Mouse (Mus musculus) liver, embryonic 11.5 days (tissue): ENCODE measurements at regions not wholly inside any gene's neighbourhood (a gene's known extent, or its start where the extent isn't known, plus 50 kb on each side); places are given as distances from the start of the nearest gene placed in this dataset.

Experiments
- ATAC-seq: fragments of 200-750 bp; cut with Nextera tagmentation; replicated peaks from 2 replicates; pipeline ENCODE4 v1.8.0; 2017; ENCODE audit warnings: moderate number of reproducible peaks, mild to moderate bottlenecking, moderate TSS enrichment, moderate library complexity; ENCODE audit not compliant: low FRiP score
- DNase-seq: peaks from one replicate; pipeline ENCODE4 v3.0.0-alpha.2; 2017; ENCODE audit warnings: low spot score
- H3K27ac ChIP-seq: fragments of 300-500 bp; sonication (generic); 2 replicates; pipeline ENCODE4 v1.5.1; 2014; ENCODE audit warnings: mild to moderate bottlenecking, low read depth, low read length, control low read depth
- H3K27me3 ChIP-seq: fragments of 300-500 bp; sonication (generic); replicated peaks from 2 replicates; pipeline ENCODE4 v1.6.1; 2014; ENCODE audit warnings: low read length, mixed read lengths; ENCODE audit not compliant: control insufficient read depth, insufficient read depth
- H3K36me3 ChIP-seq: fragments of 300-500 bp; sonication (generic); 2 replicates; pipeline ENCODE4 v1.6.1; 2014; ENCODE audit warnings: mild to moderate bottlenecking, low read length, moderate library complexity, mixed read lengths; ENCODE audit not compliant: control insufficient read depth, insufficient read depth
- H3K4me1 ChIP-seq: fragments of 300-500 bp; sonication (generic); replicated peaks from 2 replicates; pipeline ENCODE4 v1.6.1; 2014; ENCODE audit warnings: low read length, mixed read lengths; ENCODE audit not compliant: control insufficient read depth, insufficient read depth
- H3K4me2 ChIP-seq: fragments of 300-500 bp; sonication (generic); 2 replicates; pipeline ENCODE4 v1.6.1; 2014; ENCODE audit warnings: mild to moderate bottlenecking, control low read depth, moderate library complexity
- H3K4me3 ChIP-seq: fragments of 300-500 bp; sonication (generic); 2 replicates; pipeline ENCODE4 v1.5.1; 2014; ENCODE audit warnings: low read depth, low read length, control low read depth
- H3K9ac ChIP-seq: fragments of 300-500 bp; sonication (generic); 2 replicates; pipeline ENCODE4 v1.6.1; 2014; ENCODE audit warnings: low read depth, low read length, control low read depth
- H3K9me3 ChIP-seq: fragments of 300-500 bp; sonication (generic); 2 replicates; pipeline ENCODE4 v1.6.1; 2016; ENCODE audit warnings: low read length, inconsistent platforms, mixed read lengths; ENCODE audit not compliant: control insufficient read depth
- WGBS: fragments of 180-500 bp; shearing (Covaris S2); extraction: QIAGEN DNeasy Blood & Tissue Kit; methylation state at CpG from one replicate; pipeline ENCODE4 v1.1.7; 2014; 5-methylcytosine and 5-hydroxymethylcytosine counted together

DNA sequence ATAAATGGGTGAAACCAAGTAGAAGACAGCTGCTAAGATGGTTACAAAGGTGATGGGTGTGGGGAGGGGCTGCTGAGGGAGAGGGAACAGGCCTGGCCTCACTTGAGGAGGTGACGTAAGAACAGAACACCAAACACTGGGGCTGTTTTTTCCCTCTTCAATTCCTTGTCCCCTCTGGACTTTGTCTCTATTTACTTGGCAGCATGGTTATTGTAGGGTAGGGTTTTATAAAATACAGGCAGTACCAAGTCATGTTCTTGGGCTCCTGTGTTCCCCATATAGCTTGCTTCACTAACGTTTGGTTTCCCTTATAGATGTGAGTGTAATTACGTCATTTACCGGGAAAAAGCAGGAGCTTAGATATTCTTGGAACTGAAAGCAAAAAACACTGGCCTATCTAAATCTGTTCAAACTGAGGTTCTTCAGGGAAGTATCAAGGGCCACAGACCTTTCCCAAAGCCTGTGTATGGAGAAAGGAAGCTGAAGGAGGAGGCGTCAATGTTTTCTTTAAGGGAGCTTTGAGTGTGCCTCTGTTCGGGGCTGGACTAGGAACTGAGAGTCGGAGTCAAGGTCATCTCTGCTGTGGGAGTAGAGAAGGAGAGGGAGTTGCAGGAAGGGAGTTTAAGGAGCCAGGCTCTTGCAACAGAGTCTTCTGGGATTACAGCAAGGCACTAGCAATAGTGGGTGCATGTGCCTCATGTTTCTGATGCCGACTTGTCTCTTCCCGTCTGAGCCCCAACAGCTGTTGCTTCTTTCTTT lies 85.1 kb upstream of the Atp1b1 start:
- H3K9me3 ChIP-seq, result no peaks in the 10 kb centered on the region
- no peaks in the 10 kb centered on the region for H3K4me1 ChIP-seq
- H3K27ac ChIP-seq, result no peak overlapping the region
- no peak for ATAC-seq
- no peak overlapping the region for H3K9ac ChIP-seq
- no peaks in the 10 kb centered on the region for H3K27me3 ChIP-seq
- H3K4me3 ChIP-seq, result no peak overlapping the region
- no peaks in the 10 kb centered on the region for H3K36me3 ChIP-seq
- 71% methylated on average over 9 of the region's 9 CpGs for WGBS
- H3K4me2 ChIP-seq, result no peak overlapping the region
- DNase-seq, result no peak

DNA sequence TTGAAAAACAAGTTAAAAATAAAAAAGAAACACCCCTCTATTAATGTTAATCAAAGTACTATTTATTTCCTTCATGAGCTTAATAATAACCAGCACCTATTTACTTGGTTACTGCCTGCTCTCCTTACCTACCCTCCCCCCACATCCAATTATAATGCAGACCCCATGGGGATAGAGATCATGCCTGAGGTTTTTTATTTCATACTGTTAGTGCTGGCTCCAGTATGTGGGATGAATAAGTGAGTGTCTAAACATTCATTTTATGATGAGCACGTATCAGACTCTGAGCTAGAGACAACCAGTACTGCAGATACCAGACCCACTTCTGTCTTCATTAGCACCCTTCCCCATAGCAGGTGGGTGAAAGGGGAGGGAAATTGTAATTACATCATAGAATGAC lies 83.6 kb upstream of the Atp1b1 start:
- Histone ChIP-seq H3K4me2 (no peak overlapping the region), H3K9ac (no peak overlapping the region), H3K9me3 (no peaks in the 10 kb centered on the region), H3K27ac (no peak overlapping the region), H3K4me3 (no peak overlapping the region), H3K36me3 (no peaks in the 10 kb centered on the region), H3K27me3 (no peaks in the 10 kb centered on the region), H3K4me1 (no peaks in the 10 kb centered on the region)
- 68% methylated on average over 1 of the region's 1 CpGs for WGBS
- no peak for ATAC-seq
- no peak for DNase-seq

DNA sequence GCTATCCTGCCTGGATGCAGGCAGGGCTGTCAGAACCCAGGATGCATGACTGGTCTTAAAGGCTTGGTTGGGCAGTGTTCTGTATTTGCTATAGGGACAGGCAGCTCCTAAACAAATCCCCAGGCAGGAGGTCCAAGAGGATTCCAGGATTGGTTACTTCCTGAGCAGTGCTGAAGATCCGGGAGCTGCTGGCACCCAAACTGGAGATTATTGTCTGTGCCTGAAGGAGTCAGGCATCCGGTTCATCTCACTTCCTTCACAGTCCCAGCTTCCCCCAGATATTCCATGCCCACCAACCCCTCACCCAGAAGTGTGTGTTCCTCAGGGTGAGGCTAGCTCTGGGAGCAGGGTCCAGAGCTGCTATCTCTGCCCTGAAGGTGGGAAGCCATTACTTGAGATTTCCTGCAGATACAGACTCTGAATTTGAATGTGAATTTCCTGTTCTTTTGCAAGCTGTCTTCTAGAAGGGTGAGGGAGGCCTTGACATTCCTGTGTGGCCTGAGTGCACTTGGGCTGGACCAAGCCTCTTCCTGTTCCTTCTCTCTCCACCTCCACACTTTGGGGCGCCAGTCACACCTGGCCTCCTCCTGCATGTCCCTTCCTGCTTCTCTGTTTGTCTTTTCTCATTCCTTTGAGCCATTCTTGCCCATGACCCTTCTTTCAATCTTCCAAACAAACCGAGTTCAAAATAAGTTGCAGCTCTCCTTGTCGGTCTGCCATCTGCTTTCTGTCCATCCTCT lies 80.3 kb upstream of the Atp1b1 start:
- H3K4me2 ChIP-seq, result no peak overlapping the region
- no peaks in the 10 kb centered on the region for H3K9me3 ChIP-seq
- no peaks in the 10 kb centered on the region for H3K36me3 ChIP-seq
- no peak overlapping the region for H3K27ac ChIP-seq
- no peaks in the 10 kb centered on the region for H3K4me1 ChIP-seq
- WGBS, result 63% methylated on average over 5 of the region's 5 CpGs
- DNase-seq (no peak), ATAC-seq (no peak)
- no peaks in the 10 kb centered on the region for H3K27me3 ChIP-seq
- no peak overlapping the region for H3K4me3 ChIP-seq
- no peak overlapping the region for H3K9ac ChIP-seq

DNA sequence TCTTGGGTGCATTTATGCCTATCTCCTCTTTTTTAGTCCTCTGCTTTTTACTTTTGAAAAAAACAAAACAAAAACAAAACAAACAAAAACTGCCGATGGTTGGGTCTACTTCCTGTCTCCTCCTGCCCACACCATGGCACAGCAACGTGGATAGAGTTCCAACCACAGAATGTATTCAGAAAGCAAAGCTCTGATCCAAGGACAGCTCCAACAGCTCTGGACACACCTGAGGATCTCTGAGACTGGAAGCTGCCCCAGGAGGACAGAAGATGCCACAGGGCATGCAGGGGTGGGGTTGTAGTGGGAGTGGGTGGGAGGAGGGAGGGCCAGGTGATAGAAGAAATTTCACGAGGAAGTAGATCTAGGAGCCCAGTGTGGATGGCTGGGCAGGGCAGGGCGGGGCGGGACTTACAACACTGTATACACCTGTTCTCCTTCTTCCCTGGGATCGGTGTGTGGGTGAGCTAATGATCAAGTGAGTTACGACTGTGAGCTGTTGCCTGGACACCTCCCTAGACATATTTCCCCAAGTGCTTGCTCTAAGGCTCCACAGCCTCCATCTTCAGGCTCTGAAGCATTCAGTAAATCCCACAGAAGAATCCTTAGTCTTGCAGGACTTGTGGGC lies 79.3 kb upstream of the Atp1b1 start:
- Histone ChIP-seq H3K27ac (no peak overlapping the region), H3K4me1 (no peaks in the 10 kb centered on the region), H3K9me3 (no peaks in the 10 kb centered on the region), H3K27me3 (no peaks in the 10 kb centered on the region), H3K4me3 (no peak overlapping the region), H3K9ac (no peak overlapping the region), H3K4me2 (no peak overlapping the region), H3K36me3 (no peaks in the 10 kb centered on the region)
- ATAC-seq (no peak), DNase-seq (no peak)
- WGBS, result 73% methylated on average over 7 of the region's 7 CpGs

DNA sequence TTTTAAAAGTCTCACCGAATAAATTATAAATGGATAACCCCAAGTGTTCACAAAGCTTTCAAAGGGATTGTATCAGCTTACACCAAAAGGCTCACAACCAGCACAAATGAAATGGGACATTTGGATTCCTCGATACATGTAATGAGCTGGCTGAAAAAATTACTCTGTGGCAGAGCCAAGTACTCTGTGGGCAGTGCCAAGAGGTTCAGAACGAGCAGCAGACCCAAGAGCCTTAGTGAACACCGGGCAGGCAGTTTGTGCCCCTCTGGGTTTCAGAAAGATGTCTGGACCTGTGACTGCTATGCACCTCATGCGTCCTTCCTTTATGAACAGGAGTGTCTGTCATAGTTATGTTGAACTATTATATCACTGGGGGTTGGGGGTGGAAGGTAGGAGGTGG lies 74.0 kb upstream of the Atp1b1 start:
- WGBS, result 82% methylated on average over 5 of the region's 5 CpGs
- Histone ChIP-seq H3K9me3 (no peaks in the 10 kb centered on the region), H3K4me1 (no peaks in the 10 kb centered on the region), H3K4me2 (no peak overlapping the region), H3K27me3 (no peaks in the 10 kb centered on the region), H3K9ac (no peak overlapping the region), H3K4me3 (no peak overlapping the region), H3K36me3 (no peaks in the 10 kb centered on the region), H3K27ac (no peak overlapping the region)
- ATAC-seq (no peak), DNase-seq (no peak)

DNA sequence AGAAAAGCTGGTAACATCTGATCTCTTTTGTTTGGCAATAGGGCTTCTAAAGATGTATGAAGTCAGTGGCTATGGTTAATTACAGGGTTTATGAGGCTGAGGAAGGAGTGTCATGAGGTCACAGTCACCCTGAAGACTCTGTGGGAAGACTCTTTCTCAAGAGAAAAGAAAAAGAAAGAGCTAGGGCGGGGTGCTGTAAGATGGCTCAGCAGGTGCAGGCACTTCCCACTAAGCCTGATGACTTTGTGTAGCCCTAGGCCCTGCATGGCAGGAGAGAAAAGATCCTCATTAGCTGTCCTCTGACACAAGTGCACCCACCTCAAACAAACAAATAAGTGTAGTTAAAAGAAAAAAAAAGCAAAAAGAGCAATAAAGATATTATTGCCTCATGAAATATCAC lies 73.6 kb upstream of the Atp1b1 start:
- no peaks in the 10 kb centered on the region for H3K27me3 ChIP-seq
- ATAC-seq (no peak), DNase-seq (no peak)
- H3K9ac ChIP-seq, result no peak overlapping the region
- H3K4me1 ChIP-seq, result no peaks in the 10 kb centered on the region
- no peak overlapping the region for H3K27ac ChIP-seq
- no peak overlapping the region for H3K4me3 ChIP-seq
- 91% methylated on average over 1 of the region's 1 CpGs for WGBS
- no peak overlapping the region for H3K4me2 ChIP-seq
- H3K9me3 ChIP-seq, result no peaks in the 10 kb centered on the region
- no peaks in the 10 kb centered on the region for H3K36me3 ChIP-seq

DNA sequence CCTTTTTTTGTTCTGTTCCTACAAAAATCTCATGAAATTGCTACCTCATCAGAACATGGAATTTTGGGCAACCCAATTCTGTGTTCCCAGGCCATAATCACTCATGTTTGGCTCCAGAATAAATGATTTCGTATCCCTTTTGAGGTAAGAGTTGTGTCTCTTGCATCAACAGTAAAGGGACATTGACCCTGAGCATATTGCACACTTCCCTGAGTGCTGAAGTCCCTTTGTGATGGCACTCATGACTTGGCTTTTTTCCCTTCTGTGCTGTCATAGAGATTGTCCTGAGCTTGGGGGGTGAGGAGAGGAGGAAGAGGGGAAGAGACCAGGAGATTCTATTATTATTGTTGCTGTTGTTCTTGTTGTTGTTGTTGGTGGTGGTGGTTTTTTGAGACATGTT lies 68.6 kb upstream of the Atp1b1 start:
- DNase-seq (no peak), ATAC-seq (no peak)
- H3K27me3 ChIP-seq, result no peaks in the 10 kb centered on the region
- no peak overlapping the region for H3K27ac ChIP-seq
- whole genome bisulfite sequencing, result 83% methylated on average over 1 of the region's 1 CpGs
- H3K9ac ChIP-seq, result no peak overlapping the region
- H3K36me3 ChIP-seq, result no peaks in the 10 kb centered on the region
- H3K4me2 ChIP-seq, result no peak overlapping the region
- H3K4me3 ChIP-seq, result no peak overlapping the region
- H3K9me3 ChIP-seq, result no peaks in the 10 kb centered on the region
- H3K4me1 ChIP-seq, result no peaks in the 10 kb centered on the region

DNA sequence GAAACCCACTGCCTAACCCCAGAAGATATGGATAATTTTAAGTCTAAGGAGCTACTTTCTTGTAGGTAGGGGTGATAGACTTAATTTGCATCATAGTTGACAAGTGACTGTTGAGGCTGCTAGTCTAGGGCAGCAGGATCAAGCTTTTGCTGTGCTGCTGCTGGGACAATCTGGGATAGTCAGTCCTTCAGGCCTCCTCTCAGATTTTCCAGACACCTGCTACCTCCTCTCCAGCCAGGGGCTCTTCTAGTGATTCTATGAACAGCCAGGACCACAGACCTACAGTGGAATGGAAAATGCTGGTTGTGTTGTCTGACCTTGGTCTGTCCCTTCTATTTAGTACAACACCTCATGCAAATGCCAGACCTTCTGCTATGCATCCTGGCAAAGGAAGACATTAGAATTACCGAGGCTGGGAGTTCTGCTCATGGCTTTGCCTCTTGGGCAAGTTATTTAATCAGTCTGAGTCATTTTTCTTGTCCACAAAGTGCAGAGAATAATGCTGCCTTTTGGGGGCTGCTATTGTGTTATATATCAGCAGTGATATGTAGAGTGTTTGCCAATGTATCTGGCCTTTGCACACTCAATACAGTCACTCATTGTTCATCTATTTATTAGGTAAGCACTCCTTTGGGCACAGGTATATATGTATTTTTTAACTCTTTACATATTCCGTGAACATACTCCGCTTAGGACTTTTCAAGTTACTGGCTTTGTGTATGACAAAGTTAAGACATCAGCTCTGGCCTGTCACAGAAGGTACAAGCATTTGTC lies 64.4 kb upstream of the Atp1b1 start:
- no peak for ATAC-seq
- Histone ChIP-seq H3K4me1 (no peaks in the 10 kb centered on the region), H3K9me3 (no peaks in the 10 kb centered on the region), H3K9ac (no peak overlapping the region), H3K4me3 (no peak overlapping the region), H3K27me3 (no peaks in the 10 kb centered on the region), H3K27ac (no peak overlapping the region), H3K4me2 (no peak overlapping the region), H3K36me3 (no peaks in the 10 kb centered on the region)
- no peak for DNase-seq
- WGBS, result 78% methylated on average over 3 of the region's 3 CpGs
